Mouse (Mus musculus): ENCODE results near the gene Adat2.

DNA sequence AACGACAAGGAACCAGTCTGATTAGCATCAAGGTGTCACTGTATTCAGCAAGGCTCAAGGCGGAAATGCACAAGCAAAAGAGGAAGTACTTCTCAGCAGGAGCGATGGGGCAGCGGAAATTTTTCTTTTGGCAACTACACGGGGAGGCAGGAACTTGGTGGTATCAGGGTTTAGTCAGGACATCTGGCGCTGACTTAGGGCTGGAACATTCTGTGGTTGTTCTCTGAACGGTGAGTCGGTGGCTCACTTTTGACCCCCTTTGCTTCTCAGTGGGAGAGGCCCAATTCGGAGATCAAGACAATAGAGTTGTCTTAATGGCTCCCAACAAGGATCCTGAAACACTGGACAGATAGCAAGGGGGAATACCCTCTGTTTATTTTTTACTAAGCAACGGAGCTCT is 39.5 kb downstream of the Adat2 start:
- TF ChIP-seq POLR2A (IDR thresholded peaks at IDR 0.05; ENCODE audit: insufficient read depth, low read length): no peak
- no peak for TF ChIP-seq CTCF (IDR thresholded peaks at IDR 0.05; ENCODE audit: low read depth, low read length)
- no peak for TF ChIP-seq EP300 (IDR thresholded peaks at IDR 0.05; ENCODE audit: insufficient read depth, low read depth, low read length)
